Comparison of ENCODE assay signal across 19 mouse cellular contexts in the genomic region with DNA sequence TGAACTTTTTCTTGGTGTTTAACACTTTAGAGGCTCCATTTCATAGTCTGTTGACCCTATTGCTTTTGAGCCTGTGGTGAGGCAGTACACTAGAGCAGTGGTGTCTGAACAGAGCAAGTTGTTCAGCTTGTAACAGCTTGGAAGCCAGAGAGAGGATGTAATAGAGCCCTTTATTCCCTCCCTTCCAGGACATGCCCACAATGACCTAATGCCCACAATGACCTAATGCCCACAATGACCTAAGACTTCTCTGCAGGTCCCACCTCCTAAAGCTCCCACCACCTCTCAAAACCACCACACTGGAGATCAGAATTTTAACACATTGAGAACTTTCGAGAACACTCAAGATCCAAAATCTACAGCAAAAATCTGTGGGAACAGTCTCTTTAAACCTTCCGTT.
DNase-seq lines count a peak whose midpoint lies in the region; ATAC-seq lines count a peak whose summit lies in the region.
"Had no signal": no experiment of that assay in that cellular context is flagged by ENCODE, and none has a peak within 500 bp of the region (broad histone marks: within the 10 kb centered on the region; RNA-seq: fewer than 3 reads in every experiment).

No protein-coding gene starts in this region.

- no peak overlapping the region for H3K9ac ChIP-seq in midbrain, embryonic 11.5 days (ENCODE audit: low read length)
- no peak overlapping the region for H3K9ac ChIP-seq in midbrain, embryonic 14.5 days (replicated peaks; ENCODE audit: low read length)
- H3K9ac ChIP-seq: embryonic facial prominence, embryonic 12.5 days; forebrain, embryonic 13.5 days; forebrain, embryonic 15.5 days; forebrain, postnatal 0 days had no signal

- H3K9me3 ChIP-seq in midbrain, embryonic 11.5 days (ENCODE audit: control insufficient read depth, low read length) = no peaks in the 10 kb centered on the region
- H3K9me3 ChIP-seq in midbrain, embryonic 14.5 days (ENCODE audit: control insufficient read depth, low read length) = no peaks in the 10 kb centered on the region
- H3K9me3 ChIP-seq: embryonic facial prominence, embryonic 10.5 days; embryonic facial prominence, embryonic 12.5 days; forebrain, embryonic 13.5 days; forebrain, embryonic 15.5 days had no signal

- no peak overlapping the region for H3K4me3 ChIP-seq in midbrain, embryonic 11.5 days (ENCODE audit: low read depth, low read length)
- no peak overlapping the region for H3K4me3 ChIP-seq in midbrain, embryonic 14.5 days (replicated peaks; ENCODE audit: low read depth, low read length)
- H3K4me3 ChIP-seq: embryonic facial prominence, embryonic 10.5 days; embryonic facial prominence, embryonic 12.5 days; forebrain, embryonic 13.5 days; forebrain, embryonic 15.5 days had no signal

- peak; percentile 62 for DNase-seq in heart, adult 11 months
- no peak for DNase-seq in heart, postnatal 36 days
- DNase-seq in midbrain, embryonic 11.5 days (ENCODE audit: low spot score, missing footprints) = peak; percentile 35
- no peak for DNase-seq in midbrain, embryonic 14.5 days
- peak; percentile 58 for DNase-seq in brain, adult 2 months (ENCODE audit: low read depth, low spot score)
- no peak for DNase-seq in thymus, postnatal 0 days (ENCODE audit: low spot score)
- DNase-seq: adrenal gland, adult 2 months; adrenal gland, postnatal 10 days; adrenal gland, postnatal 25 days; cerebellum, adult 11-12 months; cerebellum, adult 2 months; cerebellum, adult 9-10 months; cerebellum, postnatal 10 days; cerebellum, postnatal 25 days; forebrain, postnatal 0 days had no signal

- no peak overlapping the region for H3K4me2 ChIP-seq in midbrain, embryonic 11.5 days
- H3K4me2 ChIP-seq in midbrain, embryonic 14.5 days (ENCODE audit: low read length) = no peak overlapping the region
- H3K4me2 ChIP-seq: embryonic facial prominence, embryonic 12.5 days; forebrain, embryonic 13.5 days; forebrain, embryonic 15.5 days had no signal

- no peak overlapping the region for H3K27ac ChIP-seq in midbrain, embryonic 11.5 days (ENCODE audit: low read depth, low read length)
- H3K27ac ChIP-seq in midbrain, embryonic 14.5 days (replicated peaks; ENCODE audit: low read depth, low read length) = no peak overlapping the region
- H3K27ac ChIP-seq: embryonic facial prominence, embryonic 10.5 days; embryonic facial prominence, embryonic 12.5 days; forebrain, embryonic 13.5 days; forebrain, embryonic 15.5 days had no signal

- intact Hi-C loops in heart, postnatal 36 days (cut with DNase I) = loop anchor here (5.0 kb wide), 1 partner anchor 193 kb away; no protein-coding TSS in a partner anchor

- no peaks in the 10 kb centered on the region for H3K4me1 ChIP-seq in midbrain, embryonic 11.5 days (ENCODE audit: control insufficient read depth, insufficient read depth, low read length)
- no peaks in the 10 kb centered on the region for H3K4me1 ChIP-seq in midbrain, embryonic 14.5 days (ENCODE audit: control insufficient read depth, insufficient read depth, low read length)
- H3K4me1 ChIP-seq: embryonic facial prominence, embryonic 10.5 days; embryonic facial prominence, embryonic 12.5 days; forebrain, embryonic 13.5 days; forebrain, embryonic 15.5 days had no signal

- H3K27me3 ChIP-seq in midbrain, embryonic 11.5 days (ENCODE audit: control insufficient read depth, insufficient read depth, low read length) = no peaks in the 10 kb centered on the region
- H3K27me3 ChIP-seq in midbrain, embryonic 14.5 days (ENCODE audit: control insufficient read depth, insufficient read depth, low read length) = no peaks in the 10 kb centered on the region
- H3K27me3 ChIP-seq: embryonic facial prominence, embryonic 12.5 days; forebrain, embryonic 13.5 days; forebrain, embryonic 15.5 days had no signal

- ATAC-seq in midbrain, embryonic 11.5 days (ENCODE audit: low FRiP score) = no peak
- ATAC-seq in midbrain, embryonic 14.5 days (ENCODE audit: low FRiP score, low TSS enrichment) = no peak
- ATAC-seq: forebrain, embryonic 13.5 days; forebrain, embryonic 15.5 days; forebrain, postnatal 0 days had no signal

- WGBS in midbrain, embryonic 11.5 days = 94% methylated on average over 2 of the region's 2 CpGs
- 94% methylated on average over 2 of the region's 2 CpGs for WGBS in midbrain, embryonic 14.5 days

- H3K36me3 ChIP-seq in midbrain, embryonic 11.5 days (ENCODE audit: control insufficient read depth, insufficient read depth, low read length) = no peaks in the 10 kb centered on the region
- no peaks in the 10 kb centered on the region for H3K36me3 ChIP-seq in midbrain, embryonic 14.5 days (ENCODE audit: control insufficient read depth, insufficient read depth, low read length)
- H3K36me3 ChIP-seq: embryonic facial prominence, embryonic 10.5 days; embryonic facial prominence, embryonic 12.5 days; forebrain, embryonic 15.5 days had no signal

Comparison
In these comparisons a context has a peak if more than half of its experiments do, and no peak if none do; other contexts are left out.
1. DNase-seq: peak in heart, adult 11 months (single experiment), midbrain, embryonic 11.5 days (single experiment) and brain, adult 2 months (single experiment); none in heart, postnatal 36 days (0 of 2), midbrain, embryonic 14.5 days (single experiment) and thymus, postnatal 0 days (single experiment).